Mouse (Mus musculus) heart, postnatal 0 days (tissue): Measurements from ENCODE around the gene Baiap2. TPM values are rescaled to one million over a fixed set of nuclear protein-coding genes. Genes with fewer than 3 reads are reported as not detected.

ENCODE experiments used
- ATAC-seq: fragments of 200-750 bp; cut with Nextera tagmentation; 2 replicates; pipeline ENCODE4 v1.8.0; 2017; ENCODE audit warnings: low read depth, moderate number of reproducible peaks, moderate library complexity; ENCODE audit not compliant: insufficient read depth
- DNase-seq: peaks from one replicate; pipeline ENCODE4 v3.0.0-alpha.2; 2016; ENCODE audit warnings: low spot score
- H3K27ac ChIP-seq: fragments of 300-500 bp; sonication (generic); 2 replicates; pipeline ENCODE4 v1.5.1; 2014; ENCODE audit warnings: low read depth, mild to moderate bottlenecking
- H3K27me3 ChIP-seq: fragments of 300-500 bp; sonication (generic); 2 replicates; pipeline ENCODE4 v1.6.1; 2014; ENCODE audit warnings: low read length, mixed read lengths; ENCODE audit not compliant: control insufficient read depth, insufficient read depth
- H3K36me3 ChIP-seq: fragments of 300-500 bp; sonication (generic); replicated peaks from 2 replicates; pipeline ENCODE4 v1.6.1; 2014; ENCODE audit warnings: low read length, mixed read lengths; ENCODE audit not compliant: control insufficient read depth, insufficient read depth
- H3K4me1 ChIP-seq: fragments of 300-500 bp; sonication (generic); 2 replicates; pipeline ENCODE4 v1.6.1; 2014; ENCODE audit warnings: antibody characterized with exemption; ENCODE audit not compliant: control insufficient read depth, insufficient read depth
- H3K4me2 ChIP-seq: fragments of 300-500 bp; sonication (generic); 2 replicates; pipeline ENCODE4 v1.6.1; 2014; ENCODE audit warnings: low read depth, mild to moderate bottlenecking, low read length, moderate library complexity
- H3K4me3 ChIP-seq: fragments of 300-500 bp; sonication (generic); 2 replicates; pipeline ENCODE4 v1.5.1; 2014; ENCODE audit warnings: low read depth, low read length
- H3K9ac ChIP-seq: fragments of 300-500 bp; sonication (generic); replicated peaks from 2 replicates; pipeline ENCODE4 v1.6.1; 2014; ENCODE audit warnings: low read depth, low read length, mixed read lengths
- H3K9me3 ChIP-seq: fragments of 300-500 bp; sonication (generic); replicated peaks from 2 replicates; pipeline ENCODE4 v1.6.1; 2016; ENCODE audit warnings: low read length; ENCODE audit not compliant: control insufficient read depth
- CTCF ChIP-seq: IDR thresholded peaks from 2 replicates; pipeline ENCODE4 v1.5.1; 2016; ENCODE audit warnings: antibody characterized with exemption, control low read depth, low read depth
- EP300 ChIP-seq: IDR thresholded peaks from 2 replicates; pipeline ENCODE4 v1.6.1; 2016; ENCODE audit warnings: antibody characterized with exemption, low read depth
- WGBS: fragments of 180-500 bp; shearing (Covaris S2); extraction: QIAGEN DNeasy Blood & Tissue Kit; methylation state at CpG from one replicate; pipeline ENCODE4 v1.1.7; 2014; 5-methylcytosine and 5-hydroxymethylcytosine counted together
- polyA plus RNA-seq: library from polyadenylated mRNA; unstranded; fragments of >200 nt; fragmentation: Nextera tagmentation; extraction: Ambion mirVana; gene quantifications from 2 replicates; pipeline ENCODE4 v1.2.1, GENCODE M21; 2015
- total RNA-seq: library from RNA; depleted of rRNA; stranded (reverse); fragments of >200 nt; gene quantifications from 2 replicates; pipeline ENCODE4 v1.2.3, GENCODE M21; 2014; ENCODE audit warnings: low replicate concordance

The Baiap2 gene
- total and polyA plus RNA-seq, 2 experiments from 2014 or later = 8.2 to 22.0 TPM

- Histone ChIP-seq H3K4me2 (no peak overlapping the region), H3K9me3 (no peaks in the 10 kb centered on the region), H3K4me3 (no peak overlapping the region), H3K4me1 (no peaks in the 10 kb centered on the region), H3K9ac (no peak overlapping the region), H3K36me3 (no peaks in the 10 kb centered on the region), H3K27me3 (no peaks in the 10 kb centered on the region), H3K27ac (no peak overlapping the region)
- no peak for DNase-seq
- no peak for TF ChIP-seq CTCF
- no peak for TF ChIP-seq EP300
- ATAC-seq = no peak
- WGBS = 89% methylated on average over 3 of the region's 3 CpGs
Observed at GRCm38 (mm10) chr11:120033473-120033872, 90.9 kb downstream of the Baiap2 start.

GRCm38 (mm10) chr11:120034306-120034705, 91.7 kb downstream of the Baiap2 start:
- H3K36me3 ChIP-seq = no peaks in the 10 kb centered on the region
- H3K27ac ChIP-seq = no peak overlapping the region
- H3K4me1 ChIP-seq = peaks cover 6% of the 10 kb centered on the region; the same call in 1 of the 2 replicates
- no peak for ATAC-seq
- DNase-seq = no peak
- no peak overlapping the region for H3K4me3 ChIP-seq
- H3K4me2 ChIP-seq = no peak overlapping the region
- H3K9me3 ChIP-seq = no peaks in the 10 kb centered on the region
- H3K27me3 ChIP-seq = no peaks in the 10 kb centered on the region
- H3K9ac ChIP-seq = no peak overlapping the region
- TF ChIP-seq EP300 (no peak), CTCF (no peak)
- WGBS = 45% methylated on average over 3 of the region's 3 CpGs

- peaks cover 10% of the 10 kb centered on the region for H3K4me1 ChIP-seq
- TF ChIP-seq CTCF (no peak), EP300 (no peak)
- H3K27ac ChIP-seq = no peak overlapping the region
- 66% methylated on average over 5 of the region's 5 CpGs for WGBS
- H3K9me3 ChIP-seq = no peaks in the 10 kb centered on the region
- H3K9ac ChIP-seq = no peak overlapping the region
- no peak for ATAC-seq
- no peak for DNase-seq
- no peak overlapping the region for H3K4me3 ChIP-seq
- H3K27me3 ChIP-seq = no peaks in the 10 kb centered on the region
- no peaks in the 10 kb centered on the region for H3K36me3 ChIP-seq
- no peak overlapping the region for H3K4me2 ChIP-seq
Observed at GRCm38 (mm10) chr11:120034762-120035161, 92.2 kb downstream of the Baiap2 start.

- TF ChIP-seq CTCF (no peak), EP300 (no peak)
- Histone ChIP-seq H3K27ac (peak overlapping the region; percentile 88), H3K4me1 (peaks cover 24% of the 10 kb centered on the region), H3K9ac (0 out of 2 replicates have a peak overlapping the region, but pooled peaks have one; percentile 40), H3K4me2 (no peak overlapping the region), H3K27me3 (no peaks in the 10 kb centered on the region), H3K9me3 (no peaks in the 10 kb centered on the region), H3K36me3 (no peaks in the 10 kb centered on the region), H3K4me3 (no peak overlapping the region)
- WGBS = 13% methylated on average over 4 of the region's 4 CpGs
- DNase-seq = peak; percentile 70
- peak; percentile 53 for ATAC-seq
Observed at GRCm38 (mm10) chr11:120039581-120039980, 97.0 kb downstream of the Baiap2 start.

- Histone ChIP-seq H3K9ac (no peak overlapping the region), H3K4me2 (no peak overlapping the region), H3K27ac (peak overlapping the region; percentile 88), H3K4me1 (peaks cover 24% of the 10 kb centered on the region), H3K9me3 (no peaks in the 10 kb centered on the region), H3K36me3 (no peaks in the 10 kb centered on the region), H3K4me3 (no peak overlapping the region), H3K27me3 (0 out of 2 replicates have a peak, but pooled peaks cover 4% of the 10 kb centered on the region)
- DNase-seq (peak; percentile 45), ATAC-seq (no peak)
- TF ChIP-seq CTCF = 0 out of 2 replicates have a peak, but pooled peaks have one; percentile 6
- no peak for TF ChIP-seq EP300
- 53% methylated on average over 8 of the region's 8 CpGs for WGBS
Observed at GRCm38 (mm10) chr11:120040440-120040839, 97.9 kb downstream of the Baiap2 start.
